Mouse (Mus musculus) embryo, embryonic 10.5 days (tissue): ENCODE results near the gene Dst.

Source experiments
- DNase-seq: peaks from one replicate; pipeline ENCODE4 v3.0.0-alpha.2; 2015; ENCODE audit warnings: low spot score

Dst gene

GRCm38 (mm10) chr1:34132875-34133274, 224.8 kb downstream of the Dst start:
- DNase-seq = no peak

DNA sequence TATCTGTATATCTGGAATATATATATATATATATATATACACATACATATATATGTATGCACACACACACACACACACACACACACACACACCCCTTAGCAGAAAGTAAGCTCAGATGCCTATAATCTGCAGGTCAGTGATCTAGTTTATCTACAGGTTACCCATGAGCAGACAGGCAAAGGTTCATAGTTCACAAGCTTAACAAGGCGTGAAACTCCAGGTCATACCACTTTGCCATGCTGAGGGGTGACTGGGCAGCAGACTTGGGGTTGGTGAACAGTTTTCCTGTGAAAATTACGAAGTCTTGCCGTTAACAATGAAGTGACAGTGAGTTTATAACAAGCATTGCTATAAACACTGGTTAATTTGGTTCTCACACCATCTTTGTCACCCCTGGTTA, 227.5 kb downstream of the Dst start:
- DNase-seq = no peak

GRCm38 (mm10) chr1:34139191-34139853, 231.3 kb downstream of the Dst start:
- DNase-seq = no peak

- DNase-seq = no peak
Observed at GRCm38 (mm10) chr1:34139871-34140471, 231.9 kb downstream of the Dst start.

DNA sequence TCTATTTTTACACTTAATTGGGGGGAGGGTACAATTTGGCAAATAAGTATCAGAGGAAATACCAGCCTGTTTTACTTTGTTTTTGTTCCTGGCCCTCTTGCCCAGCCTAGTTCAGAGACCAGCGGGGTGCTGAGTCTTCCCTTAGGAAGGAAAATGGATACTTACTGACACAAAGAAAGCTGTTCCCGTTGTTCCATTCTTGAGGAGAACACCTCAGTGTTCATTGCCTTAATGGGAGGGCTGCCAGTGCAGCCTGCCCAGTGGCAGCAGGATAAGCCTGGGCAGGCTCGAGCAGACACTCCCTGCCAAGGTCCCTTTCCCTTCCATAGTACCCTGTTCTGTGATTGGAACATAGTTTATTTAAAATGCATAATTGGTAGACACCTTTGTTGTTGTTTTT, 232.7 kb downstream of the Dst start:
- DNase-seq = no peak

DNA sequence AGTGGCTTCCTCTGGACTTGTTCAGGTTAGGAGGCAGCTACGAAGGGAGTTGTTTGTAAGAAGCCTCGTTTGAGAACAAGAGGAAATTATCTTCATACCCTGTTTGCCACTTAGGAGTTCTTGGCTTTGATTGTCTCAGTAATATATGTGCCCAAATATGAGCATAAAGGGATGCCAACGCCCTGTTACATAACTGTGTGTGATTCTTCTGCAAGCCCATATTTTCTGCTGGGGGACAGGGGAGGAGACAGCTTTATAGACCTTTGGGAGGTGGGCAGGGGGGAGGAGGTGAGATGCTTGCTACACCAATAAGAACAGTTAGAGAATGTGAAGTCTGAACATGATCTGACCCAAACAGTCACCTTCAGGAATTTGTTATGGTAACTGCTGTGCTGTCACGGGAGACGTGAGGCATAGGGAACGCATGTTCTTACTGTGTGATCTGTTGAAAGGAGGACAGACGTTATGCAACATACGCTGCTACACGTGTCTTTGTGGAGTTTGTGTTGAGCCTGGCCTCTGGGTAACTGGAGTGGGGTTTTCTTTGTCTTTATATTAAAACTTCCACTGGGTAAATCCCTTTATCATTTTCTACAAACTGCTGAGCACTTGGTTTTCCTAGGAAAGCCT, 235.0 kb downstream of the Dst start:
- peak; percentile 18 for DNase-seq

- no peak for DNase-seq
Observed at GRCm38 (mm10) chr1:34144826-34145225, 236.8 kb downstream of the Dst start.

DNA sequence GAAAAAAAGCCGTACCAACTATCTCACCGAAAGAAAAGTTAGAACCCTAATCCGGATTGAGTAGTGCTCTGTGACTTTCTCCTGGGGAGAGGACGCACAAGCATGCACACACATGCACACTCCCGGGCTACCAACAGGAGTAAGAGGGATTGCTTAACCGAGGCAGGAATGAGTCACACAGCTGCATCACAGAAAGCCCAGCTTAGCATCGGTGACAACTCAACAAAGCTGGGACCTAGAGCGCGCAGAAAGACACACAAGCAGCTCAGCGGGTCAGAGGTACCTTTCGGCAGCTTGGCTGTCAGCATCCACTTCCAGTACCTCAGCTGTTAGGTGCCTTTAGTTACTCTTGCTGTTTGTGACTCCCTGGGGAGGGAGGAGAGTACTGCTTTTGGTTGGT, 240.0 kb downstream of the Dst start:
- DNase-seq = no peak

- peak; percentile 48 for DNase-seq
Observed at GRCm38 (mm10) chr1:34150416-34151093, 242.5 kb downstream of the Dst start.

- DNase-seq = no peak
Observed at GRCm38 (mm10) chr1:34152683-34153082, 244.7 kb downstream of the Dst start.

DNA sequence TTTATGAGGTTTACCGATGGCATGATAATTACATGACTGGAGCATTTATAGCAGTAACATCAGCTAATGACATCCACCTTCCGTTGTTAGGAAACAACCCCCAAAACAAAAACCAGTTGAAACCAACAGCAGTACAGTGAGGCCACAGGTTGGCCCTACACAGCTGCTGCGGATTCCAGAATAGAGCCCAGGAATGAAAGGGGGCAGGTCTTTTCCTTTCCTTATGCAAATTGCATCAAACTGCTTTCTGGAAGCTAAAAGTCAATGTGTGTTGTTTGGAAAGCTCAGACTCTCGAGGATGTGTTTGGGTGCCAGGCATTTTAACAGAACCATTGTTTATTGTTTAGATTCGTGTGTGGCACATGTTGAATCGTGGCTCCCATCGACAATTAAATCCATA, 248.0 kb downstream of the Dst start:
- DNase-seq = no peak

GRCm38 (mm10) chr1:34157702-34158101, 249.7 kb downstream of the Dst start:
- DNase-seq = no peak

DNA sequence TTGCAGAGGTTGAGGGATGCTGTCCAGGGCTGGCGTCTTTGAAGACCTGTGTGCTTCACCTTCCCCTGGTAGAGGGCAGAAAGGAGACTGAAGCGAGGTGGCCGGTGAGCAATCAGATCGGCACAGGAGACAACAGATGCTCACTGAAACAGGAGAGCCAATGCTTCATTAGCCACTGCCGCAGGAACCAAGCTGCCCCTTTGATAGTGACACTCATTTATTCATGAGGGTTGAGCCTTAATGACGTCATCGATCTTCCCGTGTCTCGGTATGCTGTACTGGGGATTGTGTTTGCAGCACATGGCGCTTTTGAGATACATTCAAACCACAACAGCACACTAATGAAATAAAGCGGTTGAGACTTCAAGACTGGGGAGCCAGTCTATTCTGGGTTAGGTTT, 250.8 kb downstream of the Dst start:
- peak; percentile 39 for DNase-seq

GRCm38 (mm10) chr1:34159898-34160297, 251.9 kb downstream of the Dst start:
- no peak for DNase-seq

- DNase-seq = peak; percentile 89
Observed at GRCm38 (mm10) chr1:34164616-34165295, 256.7 kb downstream of the Dst start.

GRCm38 (mm10) chr1:34165926-34166325, 257.9 kb downstream of the Dst start:
- no peak for DNase-seq

- DNase-seq = no peak
Observed at GRCm38 (mm10) chr1:34167151-34168057, 259.4 kb downstream of the Dst start.

DNA sequence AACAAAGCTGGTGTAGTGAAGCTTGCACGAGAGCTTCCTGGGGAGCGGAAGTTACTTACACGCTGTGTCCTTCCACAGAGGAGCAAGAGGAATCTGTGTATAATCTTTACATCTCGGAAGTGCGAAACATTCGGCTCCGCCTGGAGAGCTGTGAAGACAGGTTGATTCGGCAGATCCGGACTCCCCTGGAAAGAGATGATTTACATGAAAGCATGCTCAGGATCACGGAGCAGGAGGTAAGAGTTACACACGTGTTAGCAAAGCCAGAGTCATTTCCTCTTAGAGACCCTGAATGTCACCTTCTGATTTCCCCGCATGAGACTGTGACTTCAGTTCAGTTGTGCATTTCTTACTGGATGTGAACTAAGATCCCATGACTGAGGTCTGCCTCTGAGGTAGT, 261.1 kb downstream of the Dst start:
- no peak for DNase-seq

- no peak for DNase-seq
Observed at GRCm38 (mm10) chr1:34174517-34174916, 266.5 kb downstream of the Dst start.

GRCm38 (mm10) chr1:34174961-34175360, 266.9 kb downstream of the Dst start:
- DNase-seq = no peak

GRCm38 (mm10) chr1:34178022-34178727, 270.1 kb downstream of the Dst start:
- no peak for DNase-seq
